13 mouse cellular contexts compared by ENCODE assay signal in the genomic region with DNA sequence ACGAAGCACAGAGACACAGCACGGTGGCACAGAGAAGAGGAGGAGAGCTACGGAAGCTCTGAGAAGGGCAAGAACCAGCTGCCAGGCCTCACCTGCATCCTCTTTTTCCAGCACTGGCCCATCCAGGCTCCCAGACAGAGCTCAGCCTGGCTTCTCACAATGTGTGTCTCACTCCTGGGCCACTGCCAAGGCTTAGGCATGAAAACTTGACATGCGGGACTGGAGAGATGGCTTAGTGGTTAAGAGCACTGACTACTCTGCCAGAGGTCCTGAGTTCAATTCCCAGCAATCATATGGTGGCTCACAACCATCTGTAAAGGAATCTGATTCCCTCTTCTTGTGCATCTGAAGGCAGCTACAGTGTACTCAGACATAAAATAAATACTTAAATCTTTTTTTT.
"Had no signal": no experiment of that assay in that cellular context is flagged by ENCODE, and none has a peak within 500 bp of the region (broad histone marks: within the 10 kb centered on the region; RNA-seq: fewer than 3 reads in every experiment).

No protein-coding gene starts in this region.

- H3K9ac ChIP-seq: neural tube, embryonic 12.5 days; stomach, embryonic 15.5 days had no signal

- ATAC-seq: midbrain, embryonic 16.5 days had no signal

- H3K4me2 ChIP-seq: neural tube, embryonic 12.5 days; stomach, embryonic 15.5 days had no signal

- H3K4me1 ChIP-seq: neural tube, embryonic 12.5 days had no signal

- H3K36me3 ChIP-seq: midbrain, embryonic 10.5 days; neural tube, embryonic 12.5 days; stomach, embryonic 15.5 days had no signal

- H3K27me3 ChIP-seq: neural tube, embryonic 12.5 days; stomach, embryonic 15.5 days had no signal

- DNase-seq: lung, adult 18-20 months; lung, postnatal 10 days; lung, postnatal 4 days; midbrain, embryonic 14.5 days; right cerebral cortex, postnatal 14 days; thymus, adult 2 months; thymus, postnatal 25 days; thymus, postnatal 4 days had no signal

- H3K27ac ChIP-seq: midbrain, embryonic 10.5 days; neural tube, embryonic 12.5 days; stomach, embryonic 15.5 days; stomach, postnatal 0 days had no signal

- H3K4me3 ChIP-seq: midbrain, embryonic 10.5 days; neural tube, embryonic 12.5 days; stomach, embryonic 15.5 days had no signal

- H3K9me3 ChIP-seq: midbrain, embryonic 10.5 days; neural tube, embryonic 12.5 days; stomach, embryonic 15.5 days had no signal
